Mouse (Mus musculus): ENCODE data around the gene Cd8a. TPM values are rescaled to one million over a fixed set of nuclear protein-coding genes. Genes with fewer than 3 reads are reported as not detected.

The Cd8a gene
- total and polyA plus RNA-seq, 2 experiments from 2014 or later: not detected

DNA sequence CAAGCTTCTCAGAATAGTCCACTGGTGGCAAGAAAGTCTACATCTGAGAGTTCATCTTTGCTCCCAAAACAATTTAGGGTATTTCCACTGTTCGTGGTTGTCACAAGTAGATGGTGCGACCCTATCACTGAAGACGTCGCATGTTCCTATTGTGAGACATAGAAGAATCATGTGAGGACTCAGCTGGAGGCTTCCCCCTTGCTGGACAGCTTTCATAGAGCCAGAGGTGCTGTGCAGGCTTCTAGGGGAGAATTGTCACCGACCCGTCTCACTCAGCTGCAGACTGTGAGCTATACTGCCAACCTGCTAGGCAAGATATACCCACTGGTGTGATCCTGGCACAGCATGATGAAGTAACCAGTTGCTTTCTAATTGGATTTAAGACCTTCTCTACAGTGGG, 21.0 kb upstream of the Cd8a start:
- Histone ChIP-seq H3K9me3 (ENCODE audit: low read length) (no peaks in the 10 kb centered on the region), H3K27ac (no peak overlapping the region), H3K4me3 (ENCODE audit: low read length) (no peak overlapping the region), H3K4me2 (ENCODE audit: low read depth, low read length) (no peak overlapping the region), H3K4me1 (ENCODE audit: insufficient read depth, low read length) (no peaks in the 10 kb centered on the region), H3K9ac (replicated peaks; ENCODE audit: low read length) (no peak overlapping the region), H3K27me3 (ENCODE audit: insufficient read depth, low read length) (no peaks in the 10 kb centered on the region), H3K36me3 (ENCODE audit: insufficient read depth, low read length) (no peaks in the 10 kb centered on the region)
- ATAC-seq (no peak), DNase-seq (ENCODE audit: low spot score) (no peak)
- no peak for TF ChIP-seq CTCF (IDR thresholded peaks at IDR 0.05; ENCODE audit: low read depth)
- WGBS: 91% methylated on average over 6 of the region's 6 CpGs

DNA sequence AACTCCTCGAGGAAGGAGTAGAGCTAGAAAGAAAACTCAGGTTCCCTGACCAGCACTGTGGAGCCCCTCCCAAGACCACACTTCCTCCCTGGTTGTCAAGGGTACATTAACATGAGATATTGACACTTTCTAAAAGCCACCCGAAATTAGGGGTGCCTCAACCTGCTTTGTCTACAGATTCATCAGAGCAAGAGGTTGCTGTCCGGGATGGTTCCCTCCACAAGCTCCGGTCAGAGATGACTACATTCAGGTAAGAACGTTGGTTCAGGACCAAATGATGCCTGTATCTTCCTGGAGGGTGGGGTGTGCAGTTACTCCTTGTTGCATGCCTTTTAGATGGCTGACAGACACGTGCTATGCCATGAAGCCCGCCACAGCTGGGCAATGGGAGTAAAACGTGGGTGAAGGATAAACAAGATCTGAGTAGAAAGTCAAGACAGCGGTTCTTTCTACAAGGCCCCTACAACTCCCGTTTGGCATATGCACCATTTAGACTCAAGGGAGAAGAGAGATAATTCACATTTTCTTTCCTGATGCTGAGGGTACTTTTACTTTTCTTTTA, 20.3 kb upstream of the Cd8a start:
- WGBS: 85% methylated on average over 10 of the region's 10 CpGs
- H3K9me3 ChIP-seq (ENCODE audit: low read length): no peaks in the 10 kb centered on the region
- TF ChIP-seq CTCF (IDR thresholded peaks at IDR 0.05; ENCODE audit: low read depth): no peak
- no peak for ATAC-seq
- no peaks in the 10 kb centered on the region for H3K4me1 ChIP-seq (ENCODE audit: insufficient read depth, low read length)
- H3K27ac ChIP-seq: no peak overlapping the region
- no peaks in the 10 kb centered on the region for H3K36me3 ChIP-seq (ENCODE audit: insufficient read depth, low read length)
- H3K4me2 ChIP-seq (ENCODE audit: low read depth, low read length): no peak overlapping the region
- no peak overlapping the region for H3K4me3 ChIP-seq (ENCODE audit: low read length)
- H3K27me3 ChIP-seq (ENCODE audit: insufficient read depth, low read length): no peaks in the 10 kb centered on the region
- no peak for DNase-seq (ENCODE audit: low spot score)
- H3K9ac ChIP-seq (replicated peaks; ENCODE audit: low read length): no peak overlapping the region

DNA sequence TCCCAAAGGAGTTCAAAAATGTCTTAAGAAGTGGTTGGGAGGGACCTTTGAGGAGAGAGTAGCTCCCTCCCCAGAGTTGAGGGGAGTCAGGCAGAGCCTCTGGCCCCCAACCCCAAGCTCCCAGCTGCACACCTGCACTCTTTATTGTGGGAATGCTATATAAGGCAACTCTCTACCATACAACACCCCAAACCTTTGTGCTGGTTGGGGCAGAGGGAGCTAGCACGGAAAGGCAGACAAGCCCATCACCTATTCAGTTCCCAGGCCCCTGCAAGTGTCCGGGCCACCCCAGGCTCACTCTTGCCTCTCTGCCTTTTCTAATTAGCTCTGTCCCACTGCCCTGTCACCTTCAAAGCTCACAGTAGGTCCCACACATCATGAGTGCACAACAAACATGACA, 19.5 kb upstream of the Cd8a start:
- Histone ChIP-seq H3K9me3 (ENCODE audit: low read length) (no peaks in the 10 kb centered on the region), H3K36me3 (ENCODE audit: insufficient read depth, low read length) (no peaks in the 10 kb centered on the region), H3K27ac (no peak overlapping the region), H3K9ac (replicated peaks; ENCODE audit: low read length) (no peak overlapping the region), H3K27me3 (ENCODE audit: insufficient read depth, low read length) (no peaks in the 10 kb centered on the region), H3K4me3 (ENCODE audit: low read length) (no peak overlapping the region), H3K4me2 (ENCODE audit: low read depth, low read length) (no peak overlapping the region), H3K4me1 (ENCODE audit: insufficient read depth, low read length) (no peaks in the 10 kb centered on the region)
- ATAC-seq (no peak), DNase-seq (ENCODE audit: low spot score) (no peak)
- WGBS: 85% methylated on average over 2 of the region's 2 CpGs
- TF ChIP-seq CTCF (IDR thresholded peaks at IDR 0.05; ENCODE audit: low read depth): no peak

DNA sequence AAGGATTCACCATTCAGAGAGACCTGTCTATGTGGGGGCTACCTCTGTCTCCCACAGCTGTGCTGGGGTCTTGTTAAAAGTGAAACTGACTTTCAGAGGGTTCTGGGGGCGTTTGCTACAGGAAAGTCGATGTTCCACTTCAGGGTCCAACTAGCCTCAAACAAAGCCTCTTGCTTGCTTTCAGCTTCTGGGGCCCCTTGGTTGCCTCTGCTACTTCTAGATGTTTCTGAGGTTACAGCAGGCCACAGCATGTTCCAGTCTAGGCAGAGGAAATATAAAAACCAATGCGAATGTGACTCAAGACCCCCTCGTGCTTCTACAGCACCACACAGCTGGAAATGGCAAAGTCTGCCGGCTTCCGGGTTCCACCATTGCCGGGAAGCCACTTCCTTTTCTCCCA, 15.7 kb upstream of the Cd8a start:
- WGBS: 90% methylated on average over 7 of the region's 7 CpGs

DNA sequence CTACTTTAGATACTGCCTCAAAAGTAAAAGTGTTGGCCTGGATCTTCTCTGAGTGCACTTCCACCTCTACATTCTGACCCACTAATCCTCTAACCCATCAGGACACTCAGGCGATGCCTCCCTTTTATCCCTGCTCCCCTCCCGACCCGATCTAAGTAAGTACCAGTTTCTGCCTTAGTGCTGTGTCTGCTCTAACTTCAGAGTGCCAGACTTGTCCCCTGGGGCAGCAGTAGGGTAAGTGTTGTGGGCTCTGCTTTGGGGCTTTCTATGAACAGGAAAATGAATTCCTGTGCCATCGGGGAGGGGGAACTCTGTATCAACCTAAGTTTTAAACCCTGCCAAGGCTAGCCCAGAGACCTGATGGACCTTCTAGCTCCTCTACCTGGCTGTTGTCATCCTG, 13.0 kb upstream of the Cd8a start:
- no peak for TF ChIP-seq CTCF (IDR thresholded peaks at IDR 0.05; ENCODE audit: low read depth)
- DNase-seq (ENCODE audit: low spot score) (no peak), ATAC-seq (no peak)
- Histone ChIP-seq H3K4me1 (ENCODE audit: insufficient read depth, low read length) (no peaks in the 10 kb centered on the region), H3K9me3 (ENCODE audit: low read length) (no peaks in the 10 kb centered on the region), H3K36me3 (ENCODE audit: insufficient read depth, low read length) (no peaks in the 10 kb centered on the region), H3K27me3 (ENCODE audit: insufficient read depth, low read length) (no peaks in the 10 kb centered on the region), H3K4me3 (ENCODE audit: low read length) (no peak overlapping the region), H3K4me2 (ENCODE audit: low read depth, low read length) (no peak overlapping the region), H3K27ac (no peak overlapping the region), H3K9ac (replicated peaks; ENCODE audit: low read length) (no peak overlapping the region)
- WGBS: 83% methylated on average over 4 of the region's 4 CpGs

More for the DNA sequence above, 15.7 kb upstream of the Cd8a start:
- H3K27me3 ChIP-seq (ENCODE audit: insufficient read depth, low read length): no peaks in the 10 kb centered on the region
- H3K9me3 ChIP-seq (ENCODE audit: low read length): no peaks in the 10 kb centered on the region
- no peak overlapping the region for H3K4me2 ChIP-seq (ENCODE audit: low read depth, low read length)
- no peak for DNase-seq (ENCODE audit: low spot score)
- ATAC-seq: no peak
- no peak overlapping the region for H3K9ac ChIP-seq (replicated peaks; ENCODE audit: low read length)
- no peaks in the 10 kb centered on the region for H3K36me3 ChIP-seq (ENCODE audit: insufficient read depth, low read length)
- H3K4me1 ChIP-seq (ENCODE audit: insufficient read depth, low read length): no peaks in the 10 kb centered on the region
- no peak overlapping the region for H3K4me3 ChIP-seq (ENCODE audit: low read length)
- no peak overlapping the region for H3K27ac ChIP-seq
- TF ChIP-seq CTCF (IDR thresholded peaks at IDR 0.05; ENCODE audit: low read depth): no peak

DNA sequence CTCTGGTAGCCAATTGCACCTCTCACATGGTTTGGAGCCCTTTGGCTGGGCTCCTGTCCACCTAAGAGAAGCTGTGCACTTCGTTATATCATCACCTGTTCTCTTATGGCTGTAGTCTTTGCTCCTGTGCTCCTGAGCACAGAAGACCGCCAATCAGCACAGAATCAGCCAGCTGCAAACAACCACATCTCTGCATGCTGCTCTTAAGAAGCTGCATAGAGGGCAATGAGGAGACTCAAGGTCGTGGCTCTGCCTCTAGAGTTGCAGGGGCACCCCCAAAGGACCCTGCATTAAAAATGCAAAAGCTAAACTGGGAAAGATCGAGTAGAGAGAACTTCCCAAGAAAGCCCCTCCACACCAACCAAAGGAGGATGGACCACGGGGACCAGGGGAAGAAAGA, 12.5 kb upstream of the Cd8a start:
- no peak for TF ChIP-seq CTCF (IDR thresholded peaks at IDR 0.05; ENCODE audit: low read depth)
- ATAC-seq: no peak
- no peaks in the 10 kb centered on the region for H3K9me3 ChIP-seq (ENCODE audit: low read length)
- H3K4me2 ChIP-seq (ENCODE audit: low read depth, low read length): no peak overlapping the region
- H3K9ac ChIP-seq (replicated peaks; ENCODE audit: low read length): no peak overlapping the region
- no peak overlapping the region for H3K27ac ChIP-seq
- H3K4me1 ChIP-seq (ENCODE audit: insufficient read depth, low read length): no peaks in the 10 kb centered on the region
- no peak overlapping the region for H3K4me3 ChIP-seq (ENCODE audit: low read length)
- DNase-seq (ENCODE audit: low spot score): no peak
- WGBS: 66% methylated on average over 5 of the region's 5 CpGs
- no peaks in the 10 kb centered on the region for H3K36me3 ChIP-seq (ENCODE audit: insufficient read depth, low read length)
- H3K27me3 ChIP-seq (ENCODE audit: insufficient read depth, low read length): no peaks in the 10 kb centered on the region

DNA sequence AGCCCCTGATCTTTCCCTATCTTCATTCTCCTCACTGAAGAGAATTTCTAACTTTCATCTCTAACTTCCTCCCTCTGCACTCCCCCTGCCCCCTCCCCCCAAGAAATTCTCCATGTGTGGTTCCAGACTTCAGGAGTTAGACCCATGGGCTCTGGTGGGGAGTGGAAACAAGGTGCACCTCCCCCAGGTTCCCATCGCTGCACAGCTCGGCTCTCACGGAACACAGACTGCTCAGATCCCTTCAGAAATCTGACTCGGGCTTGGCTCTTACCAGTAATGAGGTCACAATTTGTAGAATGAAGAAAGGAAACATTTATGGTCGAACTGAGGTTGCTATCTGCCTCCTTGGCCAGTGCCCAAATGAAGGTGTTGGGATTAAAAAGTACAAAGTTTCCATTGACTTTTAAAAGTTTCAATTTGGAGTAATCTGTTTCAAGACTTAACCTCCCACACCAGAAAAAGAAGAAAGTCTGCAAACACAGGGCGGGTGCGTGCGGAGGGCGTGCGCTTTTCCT, 12.0 kb upstream of the Cd8a start:
- no peak for TF ChIP-seq CTCF (IDR thresholded peaks at IDR 0.05; ENCODE audit: low read depth)
- Histone ChIP-seq H3K27ac (no peak overlapping the region), H3K9ac (replicated peaks; ENCODE audit: low read length) (no peak overlapping the region), H3K36me3 (ENCODE audit: insufficient read depth, low read length) (no peaks in the 10 kb centered on the region), H3K4me2 (ENCODE audit: low read depth, low read length) (no peak overlapping the region), H3K27me3 (ENCODE audit: insufficient read depth, low read length) (no peaks in the 10 kb centered on the region), H3K9me3 (ENCODE audit: low read length) (no peaks in the 10 kb centered on the region), H3K4me3 (ENCODE audit: low read length) (no peak overlapping the region), H3K4me1 (ENCODE audit: insufficient read depth, low read length) (no peaks in the 10 kb centered on the region)
- DNase-seq (ENCODE audit: low spot score) (no peak), ATAC-seq (no peak)
- WGBS: 90% methylated on average over 10 of the region's 10 CpGs
